Mouse (Mus musculus): ENCODE data around the gene Gm16485.

DNA sequence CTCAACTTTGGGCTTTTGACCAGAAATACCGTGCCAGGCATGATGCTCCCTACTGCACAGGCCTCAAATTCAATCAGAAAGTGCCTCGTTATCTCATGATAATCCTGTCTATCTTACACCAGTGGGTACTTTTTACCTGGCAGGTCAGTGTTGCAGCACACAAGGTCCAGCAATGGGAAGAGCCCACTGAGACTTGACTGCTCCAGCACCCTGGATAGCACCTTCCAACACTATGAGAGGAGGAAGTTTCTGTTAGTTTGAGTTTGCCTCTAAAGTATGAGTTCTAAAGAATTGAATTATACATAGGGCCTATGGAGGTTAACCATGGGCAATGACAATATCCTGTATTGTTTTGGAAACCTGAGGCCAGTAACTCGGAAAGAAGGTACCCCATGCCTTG lies 10.7 kb downstream of the Gm16485 start:
- TF ChIP-seq CTCF (conservative IDR thresholded peaks at IDR 0.05 in 1 of 2, IDR thresholded peaks at IDR 0.05 in 1 of 2; ENCODE audit: low read depth in 2 of 2, low read length in 2 of 2) (no peak), POLR2A (IDR thresholded peaks at IDR 0.05; ENCODE audit: low read depth, low read length) (no peak), POLR2AphosphoS2 (IDR thresholded peaks at IDR 0.05; ENCODE audit: low read depth, low read length) (no peak), EP300 (IDR thresholded peaks at IDR 0.05; ENCODE audit: low read length) (no peak), ZC3H11A (IDR thresholded peaks at IDR 0.05; ENCODE audit: low read depth, low read length) (no peak), NELFE (IDR thresholded peaks at IDR 0.05; ENCODE audit: low read depth, low read length) (no peak), MYC (IDR thresholded peaks at IDR 0.05; ENCODE audit: low read depth, low read length) (no peak), UBTF (IDR thresholded peaks at IDR 0.05; ENCODE audit: low read depth, low read length) (no peak), SIN3A (IDR thresholded peaks at IDR 0.05; ENCODE audit: low read length) (no peak), CHD1 (IDR thresholded peaks at IDR 0.05; ENCODE audit: low read depth, low read length) (no peak), ELF1 (IDR thresholded peaks at IDR 0.05; ENCODE audit: low read depth, low read length) (no peak), GABPA (IDR thresholded peaks at IDR 0.05; ENCODE audit: insufficient replicate concordance, low read depth, low read length) (no peak)

Data from CH12.LX (cell line).